Mouse (Mus musculus): ENCODE measurements at regions not wholly inside any gene's neighbourhood (a gene's known extent, or its start where the extent isn't known, plus 50 kb on each side); places are given as distances from the start of the nearest gene placed in this dataset.

DNA sequence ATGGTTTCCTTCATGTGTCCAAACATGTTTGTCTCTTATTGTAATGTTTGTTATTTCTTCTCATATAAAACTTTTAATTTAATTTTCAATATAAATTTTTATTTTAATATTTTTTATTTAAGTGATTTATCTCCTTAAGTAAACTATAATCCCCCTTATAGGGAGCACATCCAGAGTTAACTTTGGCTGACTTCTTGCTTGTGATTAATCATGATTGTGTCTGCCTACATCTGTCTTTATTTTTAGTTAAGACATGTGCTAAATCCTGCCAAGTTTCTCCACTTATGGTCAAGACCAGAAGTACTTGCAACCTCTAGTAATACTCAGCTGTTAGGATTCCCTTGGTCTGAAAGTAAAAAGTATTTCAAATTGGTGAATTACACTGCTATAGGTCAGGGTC, 349.4 kb downstream of the Chl1 start:
- Histone ChIP-seq H3K4me1 (ENCODE audit: control insufficient read depth, insufficient read depth, low read length) (no peaks in the 10 kb centered on the region), H3K4me3 (replicated peaks; ENCODE audit: extremely low read depth, low read depth, low read length) (no peak overlapping the region)
- DNase-seq = no peak
- no peak for TF ChIP-seq POLR2A (IDR thresholded peaks at IDR 0.05; ENCODE audit: borderline replicate concordance, extremely low read depth, low read depth, low read length)
- TF ChIP-seq CTCF (IDR thresholded peaks at IDR 0.05; ENCODE audit: insufficient read depth, low read length) = no peak

GRCm38 (mm10) chr6:103893455-103893854, 383.1 kb downstream of the Chl1 start:
- Histone ChIP-seq H3K4me1 (ENCODE audit: control insufficient read depth, insufficient read depth, low read length) (no peaks in the 10 kb centered on the region), H3K4me3 (replicated peaks; ENCODE audit: extremely low read depth, low read depth, low read length) (no peak overlapping the region)
- WGBS = 65% methylated on average over 3 of the region's 3 CpGs
- TF ChIP-seq CTCF (IDR thresholded peaks at IDR 0.05; ENCODE audit: insufficient read depth, low read length) (no peak), POLR2A (IDR thresholded peaks at IDR 0.05; ENCODE audit: borderline replicate concordance, extremely low read depth, low read depth, low read length) (no peak)
- DNase-seq = no peak

- TF ChIP-seq POLR2A (IDR thresholded peaks at IDR 0.05; ENCODE audit: borderline replicate concordance, extremely low read depth, low read depth, low read length) (no peak), CTCF (IDR thresholded peaks at IDR 0.05; ENCODE audit: insufficient read depth, low read length) (no peak)
- no peak for DNase-seq
- Histone ChIP-seq H3K4me3 (replicated peaks; ENCODE audit: extremely low read depth, low read depth, low read length) (no peak overlapping the region), H3K4me1 (ENCODE audit: control insufficient read depth, insufficient read depth, low read length) (no peaks in the 10 kb centered on the region)
- 83% methylated on average over 1 of the region's 1 CpGs for WGBS
These were observed 414.1 kb downstream of the Chl1 start for GRCm38 (mm10) chr6:103924504-103924903.

- Histone ChIP-seq H3K4me3 (replicated peaks; ENCODE audit: extremely low read depth, low read depth, low read length) (no peak overlapping the region), H3K4me1 (ENCODE audit: control insufficient read depth, insufficient read depth, low read length) (no peaks in the 10 kb centered on the region)
- TF ChIP-seq POLR2A (IDR thresholded peaks at IDR 0.05; ENCODE audit: borderline replicate concordance, extremely low read depth, low read depth, low read length) (no peak), CTCF (IDR thresholded peaks at IDR 0.05; ENCODE audit: insufficient read depth, low read length) (no peak)
- DNase-seq = no peak
- 67% methylated on average over 3 of the region's 3 CpGs for WGBS
These were observed 416.7 kb downstream of the Chl1 start for GRCm38 (mm10) chr6:103927094-103927493.

GRCm38 (mm10) chr6:103940345-103940744, 430.0 kb downstream of the Chl1 start:
- no peak for DNase-seq
- Histone ChIP-seq H3K4me3 (replicated peaks; ENCODE audit: extremely low read depth, low read depth, low read length) (no peak overlapping the region), H3K4me1 (ENCODE audit: control insufficient read depth, insufficient read depth, low read length) (no peaks in the 10 kb centered on the region)
- WGBS = 79% methylated on average over 5 of the region's 5 CpGs
- TF ChIP-seq POLR2A (IDR thresholded peaks at IDR 0.05; ENCODE audit: borderline replicate concordance, extremely low read depth, low read depth, low read length) = no peak
- no peak for TF ChIP-seq CTCF (IDR thresholded peaks at IDR 0.05; ENCODE audit: insufficient read depth, low read length)

DNA sequence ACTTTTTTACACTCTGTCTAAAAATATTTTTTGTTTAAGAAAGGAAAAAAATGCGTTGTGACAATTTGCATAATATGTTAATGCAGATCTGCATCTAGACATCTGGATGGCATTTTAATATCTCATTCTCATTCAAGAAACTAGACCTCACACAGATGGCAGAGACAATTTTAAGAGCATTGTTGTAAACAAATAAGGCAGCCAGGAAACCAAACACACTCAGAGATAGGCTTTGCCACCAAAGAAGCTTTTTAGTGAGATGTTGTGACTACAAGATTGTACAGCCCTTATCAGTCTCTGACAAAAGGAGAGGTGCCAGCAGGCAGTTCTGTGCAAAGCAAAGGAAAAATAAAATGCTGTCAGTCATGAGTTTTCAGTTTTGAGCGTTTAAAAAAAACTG, 434.0 kb downstream of the Chl1 start:
- H3K4me3 ChIP-seq (replicated peaks; ENCODE audit: extremely low read depth, low read depth, low read length) = no peak overlapping the region
- 39% methylated on average over 2 of the region's 2 CpGs for WGBS
- H3K4me1 ChIP-seq (ENCODE audit: control insufficient read depth, insufficient read depth, low read length) = no peaks in the 10 kb centered on the region
- no peak for TF ChIP-seq CTCF (IDR thresholded peaks at IDR 0.05; ENCODE audit: insufficient read depth, low read length)
- DNase-seq = no peak

DNA sequence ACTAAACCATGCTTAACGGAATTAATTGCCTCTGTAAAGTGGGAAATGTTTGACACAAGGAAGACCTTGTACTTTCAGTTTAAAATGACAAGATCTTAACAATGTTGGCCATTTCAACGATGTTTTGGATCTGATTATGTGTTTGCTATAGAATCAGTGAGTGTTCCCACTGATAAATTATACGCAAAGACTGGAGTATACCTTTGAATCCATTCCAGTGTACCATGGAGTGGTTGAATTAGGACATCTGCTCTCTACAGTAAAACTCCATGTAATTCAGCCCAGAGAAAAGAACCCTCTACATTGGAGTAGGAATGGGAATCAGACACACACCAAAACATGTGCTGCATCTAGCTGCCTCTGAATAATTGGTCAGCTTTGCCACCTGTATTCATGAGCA, 437.1 kb downstream of the Chl1 start:
- no peak for DNase-seq
- TF ChIP-seq POLR2A (IDR thresholded peaks at IDR 0.05; ENCODE audit: borderline replicate concordance, extremely low read depth, low read depth, low read length) = no peak
- no peak for TF ChIP-seq CTCF (IDR thresholded peaks at IDR 0.05; ENCODE audit: insufficient read depth, low read length)
- H3K4me1 ChIP-seq (ENCODE audit: control insufficient read depth, insufficient read depth, low read length) = no peaks in the 10 kb centered on the region
- 63% methylated on average over 3 of the region's 3 CpGs for WGBS
- no peak overlapping the region for H3K4me3 ChIP-seq (replicated peaks; ENCODE audit: extremely low read depth, low read depth, low read length)

GRCm38 (mm10) chr6:103953134-103953771, 442.9 kb downstream of the Chl1 start:
- 66% methylated on average over 1 of the region's 1 CpGs for WGBS
- no peak for DNase-seq
- Histone ChIP-seq H3K4me3 (replicated peaks; ENCODE audit: extremely low read depth, low read depth, low read length) (no peak overlapping the region), H3K4me1 (ENCODE audit: control insufficient read depth, insufficient read depth, low read length) (no peaks in the 10 kb centered on the region)
- no peak for TF ChIP-seq CTCF (IDR thresholded peaks at IDR 0.05; ENCODE audit: insufficient read depth, low read length)
- no peak for TF ChIP-seq POLR2A (IDR thresholded peaks at IDR 0.05; ENCODE audit: borderline replicate concordance, extremely low read depth, low read depth, low read length)

DNA sequence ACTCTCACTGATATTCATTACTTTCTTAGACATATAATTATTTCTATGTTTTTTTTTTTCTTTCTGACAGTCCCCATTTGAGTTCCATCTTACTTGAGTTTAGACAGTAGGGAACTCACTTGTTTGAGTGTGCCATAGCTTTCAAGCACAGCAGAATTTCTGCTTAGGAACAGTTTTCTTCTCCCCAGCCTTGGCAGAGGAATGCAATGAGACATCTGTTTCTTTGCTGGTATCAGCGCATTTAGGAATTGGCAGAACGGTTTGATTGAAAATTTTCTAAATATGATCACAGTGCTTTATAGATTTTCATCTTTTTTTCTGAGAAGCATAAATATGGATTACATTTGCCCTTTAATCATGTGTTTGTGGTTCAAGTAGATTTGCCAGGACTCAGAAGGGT, 448.6 kb downstream of the Chl1 start:
- WGBS = 73% methylated on average over 2 of the region's 2 CpGs
- TF ChIP-seq POLR2A (IDR thresholded peaks at IDR 0.05; ENCODE audit: borderline replicate concordance, extremely low read depth, low read depth, low read length) (no peak), CTCF (IDR thresholded peaks at IDR 0.05; ENCODE audit: insufficient read depth, low read length) (no peak)
- Histone ChIP-seq H3K4me3 (replicated peaks; ENCODE audit: extremely low read depth, low read depth, low read length) (no peak overlapping the region), H3K4me1 (ENCODE audit: control insufficient read depth, insufficient read depth, low read length) (no peaks in the 10 kb centered on the region)
- no peak for DNase-seq

GRCm38 (mm10) chr6:103967811-103968420, 457.5 kb downstream of the Chl1 start:
- no peak for TF ChIP-seq CTCF (IDR thresholded peaks at IDR 0.05; ENCODE audit: insufficient read depth, low read length)
- TF ChIP-seq POLR2A (IDR thresholded peaks at IDR 0.05; ENCODE audit: borderline replicate concordance, extremely low read depth, low read depth, low read length) = no peak
- DNase-seq = no peak
- WGBS = 61% methylated on average over 1 of the region's 1 CpGs
- Histone ChIP-seq H3K4me1 (ENCODE audit: control insufficient read depth, insufficient read depth, low read length) (no peaks in the 10 kb centered on the region), H3K4me3 (replicated peaks; ENCODE audit: extremely low read depth, low read depth, low read length) (no peak overlapping the region)
